Mouse (Mus musculus) embryonic facial prominence, embryonic 15.5 days (tissue): ENCODE measurements around the gene Hjurp. TPM values are rescaled to one million over a fixed set of nuclear protein-coding genes. Genes with fewer than 3 reads are reported as not detected.

Source experiments
- ATAC-seq: fragments of 200-750 bp; cut with Nextera tagmentation; 2 replicates; pipeline ENCODE4 v1.8.0; 2017; ENCODE audit warnings: low read depth, moderate TSS enrichment; ENCODE audit not compliant: insufficient number of reproducible peaks, low FRiP score, low TSS enrichment
- H3K27ac ChIP-seq: fragments of 300-500 bp; sonication (generic); replicated peaks from 2 replicates; pipeline ENCODE4 v1.5.1; 2015; ENCODE audit warnings: mild to moderate bottlenecking, inconsistent platforms
- H3K27me3 ChIP-seq: fragments of 300-500 bp; sonication (generic); 2 replicates; pipeline ENCODE4 v1.6.1; 2015; ENCODE audit warnings: inconsistent platforms
- H3K36me3 ChIP-seq: fragments of 300-500 bp; sonication (generic); 2 replicates; pipeline ENCODE4 v1.6.1; 2015; ENCODE audit warnings: mild to moderate bottlenecking, inconsistent platforms
- H3K4me1 ChIP-seq: fragments of 300-500 bp; sonication (generic); 2 replicates; pipeline ENCODE4 v1.6.1; 2015; ENCODE audit warnings: inconsistent platforms
- H3K4me2 ChIP-seq: fragments of 300-500 bp; sonication (generic); replicated peaks from 2 replicates; pipeline ENCODE4 v1.6.1; 2015; ENCODE audit warnings: mild to moderate bottlenecking, inconsistent platforms
- H3K4me3 ChIP-seq: fragments of 300-500 bp; sonication (generic); replicated peaks from 2 replicates; pipeline ENCODE4 v1.5.1; 2015; ENCODE audit warnings: mild to moderate bottlenecking, inconsistent platforms
- H3K9ac ChIP-seq: fragments of 300-500 bp; sonication (generic); 2 replicates; pipeline ENCODE4 v1.6.1; 2015; ENCODE audit warnings: inconsistent platforms
- H3K9me3 ChIP-seq: fragments of 300-500 bp; sonication (generic); replicated peaks from 2 replicates; pipeline ENCODE4 v1.6.1; 2016; ENCODE audit warnings: inconsistent platforms
- WGBS: fragments of 180-500 bp; shearing (Covaris S2); methylation state at CpG from one replicate; pipeline ENCODE4 v1.1.7; 2015; 5-methylcytosine and 5-hydroxymethylcytosine counted together
- polyA plus RNA-seq: library from polyadenylated mRNA; unstranded; fragments of >200 nt; fragmentation: Nextera tagmentation; extraction: Ambion mirVana; gene quantifications from 2 replicates; pipeline ENCODE4 v1.2.1, GENCODE M21; 2015

Hjurp gene
- polyA plus RNA-seq, 1 experiment from 2014 or later, result 161 TPM

DNA sequence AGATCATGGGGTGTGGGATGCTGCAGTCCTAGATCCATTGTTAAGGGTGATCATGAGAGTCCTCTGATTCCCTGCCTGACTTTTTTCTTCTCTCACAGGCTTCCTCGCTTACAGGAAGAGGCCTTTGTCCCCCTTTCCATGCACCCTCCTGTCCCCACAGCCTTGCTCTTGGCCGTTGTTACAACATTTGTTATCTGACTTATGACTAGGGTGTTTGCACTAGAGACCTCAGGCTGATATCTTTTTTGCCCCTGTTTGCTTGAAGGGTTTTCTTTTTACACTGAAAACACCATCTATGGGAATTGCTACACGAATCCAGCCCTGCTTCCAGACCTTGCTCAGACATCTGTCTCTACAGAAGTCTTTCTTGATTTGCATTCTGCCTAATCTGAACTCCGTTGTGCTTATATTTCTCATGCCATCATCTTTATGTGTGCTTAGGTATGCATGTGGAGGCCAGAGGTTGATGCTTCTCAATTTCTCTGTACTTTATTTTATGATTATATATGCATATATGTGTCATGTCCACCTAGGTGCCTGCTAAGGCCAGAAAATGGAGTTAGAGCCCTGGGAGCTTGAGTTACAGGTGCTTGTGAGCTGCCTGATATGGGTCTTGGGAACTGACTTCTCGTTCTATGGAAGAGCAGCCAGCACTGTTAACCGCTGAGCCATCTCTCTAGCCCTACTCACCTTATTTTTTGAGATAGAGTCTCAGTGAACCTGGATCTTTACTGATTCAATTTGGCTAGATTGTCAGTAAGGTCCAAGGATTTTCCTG, 27.8 kb upstream of the Hjurp start:
- WGBS, result 47% methylated on average over 6 of the region's 6 CpGs
- Histone ChIP-seq H3K4me1 (no peaks in the 10 kb centered on the region), H3K4me3 (no peak overlapping the region), H3K9ac (no peak overlapping the region), H3K27me3 (no peaks in the 10 kb centered on the region), H3K27ac (no peak overlapping the region), H3K36me3 (no peaks in the 10 kb centered on the region), H3K9me3 (peaks cover 69% of the 10 kb centered on the region), H3K4me2 (no peak overlapping the region)
- ATAC-seq, result no peak

DNA sequence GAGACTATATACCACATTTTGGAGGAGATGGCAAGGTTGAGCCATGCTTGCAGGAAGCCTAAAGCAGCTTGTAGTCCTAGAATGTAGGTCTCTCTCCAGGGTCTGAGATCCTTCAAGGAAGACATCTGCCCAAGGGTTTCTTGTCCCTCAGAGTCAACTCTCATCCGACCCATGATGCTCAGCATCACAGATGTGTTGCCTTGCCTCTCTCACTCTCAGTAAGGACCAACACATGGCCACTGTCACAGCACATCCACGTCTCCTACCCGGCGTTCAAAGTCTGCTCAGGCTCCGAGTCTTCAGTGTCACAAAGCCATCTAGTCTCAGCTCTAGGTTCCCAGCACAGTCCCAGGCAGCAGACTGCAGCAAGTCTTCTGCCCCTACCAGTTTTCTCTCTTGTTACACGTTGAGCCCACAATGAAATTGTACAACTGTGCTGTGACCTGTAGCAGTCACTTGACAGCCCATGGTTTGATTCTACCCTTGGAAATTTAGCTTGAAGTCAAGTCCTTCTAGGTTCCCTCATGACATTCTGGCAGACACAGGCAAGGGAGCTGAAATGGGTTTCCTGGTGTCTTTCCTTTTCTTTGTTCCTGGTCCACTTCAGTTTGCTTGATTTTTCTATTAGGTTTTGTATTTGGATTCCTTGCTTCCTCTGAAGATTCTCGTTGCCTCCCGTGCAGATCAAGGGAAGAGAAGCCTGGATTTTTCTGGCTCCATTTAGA, 27.0 kb upstream of the Hjurp start:
- H3K4me3 ChIP-seq, result no peak overlapping the region
- no peak overlapping the region for H3K9ac ChIP-seq
- no peaks in the 10 kb centered on the region for H3K36me3 ChIP-seq
- no peaks in the 10 kb centered on the region for H3K4me1 ChIP-seq
- no peak overlapping the region for H3K27ac ChIP-seq
- H3K4me2 ChIP-seq, result no peak overlapping the region
- peaks cover 74% of the 10 kb centered on the region for H3K9me3 ChIP-seq
- no peak for ATAC-seq
- H3K27me3 ChIP-seq, result no peaks in the 10 kb centered on the region
- 59% methylated on average over 8 of the region's 8 CpGs for whole genome bisulfite sequencing

DNA sequence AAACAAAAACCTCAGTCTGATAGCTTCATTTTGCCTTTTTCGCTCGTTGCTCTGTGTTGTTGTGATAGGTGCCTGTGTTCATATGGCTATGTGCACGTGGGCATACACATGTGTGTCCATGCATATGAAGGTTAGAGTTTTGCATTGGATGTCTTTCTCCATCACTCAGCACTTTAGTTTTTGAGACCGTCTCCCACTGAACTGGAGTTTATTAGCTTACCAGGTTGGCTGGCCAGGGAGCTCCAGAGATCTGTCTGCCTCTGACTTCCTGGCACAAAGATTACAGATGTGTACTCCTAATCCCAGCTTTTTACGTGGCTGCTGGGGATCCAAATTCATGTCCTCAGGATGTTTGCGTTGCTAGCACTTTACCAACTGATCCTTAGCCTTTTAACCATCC, 26.3 kb upstream of the Hjurp start:
- no peak overlapping the region for H3K4me3 ChIP-seq
- no peaks in the 10 kb centered on the region for H3K4me1 ChIP-seq
- H3K36me3 ChIP-seq, result no peaks in the 10 kb centered on the region
- H3K27ac ChIP-seq, result no peak overlapping the region
- 61% methylated on average over 6 of the region's 6 CpGs for WGBS
- ATAC-seq, result no peak
- no peaks in the 10 kb centered on the region for H3K27me3 ChIP-seq
- no peak overlapping the region for H3K4me2 ChIP-seq
- peaks cover 70% of the 10 kb centered on the region for H3K9me3 ChIP-seq
- no peak overlapping the region for H3K9ac ChIP-seq

DNA sequence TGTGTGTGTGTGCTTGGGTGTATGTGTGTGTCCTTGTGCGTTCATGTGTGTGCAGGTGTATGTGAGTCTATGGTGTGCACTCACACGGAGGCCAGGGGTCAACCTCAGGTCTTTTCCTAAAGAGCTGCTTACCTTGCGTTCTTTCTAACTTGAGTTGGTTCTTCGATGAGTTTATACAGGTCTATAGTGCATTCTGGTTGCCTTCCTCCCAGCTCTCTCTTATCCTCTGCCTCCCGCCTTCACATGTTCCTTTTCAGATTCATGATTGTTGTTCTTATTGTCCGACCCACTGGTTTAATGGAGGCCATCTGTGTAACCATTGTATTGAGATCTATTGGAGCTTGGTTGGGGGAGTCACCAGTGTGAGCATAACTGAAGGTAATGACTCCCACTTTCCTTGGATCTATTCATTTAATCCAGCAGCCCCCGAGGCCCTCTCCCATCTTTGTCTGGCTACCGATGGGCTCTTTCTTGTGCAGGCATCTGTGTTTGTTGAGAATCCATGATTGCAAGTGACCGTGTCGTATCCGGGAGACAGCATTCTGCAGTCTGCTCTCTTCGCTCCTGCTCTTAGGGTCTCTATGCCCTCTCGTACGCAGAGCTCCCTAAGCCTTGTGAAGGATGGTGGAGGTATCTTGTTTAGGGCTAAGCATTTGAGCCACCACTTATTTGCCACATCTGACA, 24.8 kb upstream of the Hjurp start:
- Histone ChIP-seq H3K4me2 (no peak overlapping the region), H3K36me3 (no peaks in the 10 kb centered on the region), H3K4me1 (no peaks in the 10 kb centered on the region), H3K27me3 (no peaks in the 10 kb centered on the region), H3K9me3 (peaks cover 71% of the 10 kb centered on the region), H3K4me3 (no peak overlapping the region), H3K9ac (no peak overlapping the region), H3K27ac (no peak overlapping the region)
- WGBS, result 64% methylated on average over 14 of the region's 14 CpGs
- ATAC-seq, result no peak; the same call in 1 of the 2 replicates

DNA sequence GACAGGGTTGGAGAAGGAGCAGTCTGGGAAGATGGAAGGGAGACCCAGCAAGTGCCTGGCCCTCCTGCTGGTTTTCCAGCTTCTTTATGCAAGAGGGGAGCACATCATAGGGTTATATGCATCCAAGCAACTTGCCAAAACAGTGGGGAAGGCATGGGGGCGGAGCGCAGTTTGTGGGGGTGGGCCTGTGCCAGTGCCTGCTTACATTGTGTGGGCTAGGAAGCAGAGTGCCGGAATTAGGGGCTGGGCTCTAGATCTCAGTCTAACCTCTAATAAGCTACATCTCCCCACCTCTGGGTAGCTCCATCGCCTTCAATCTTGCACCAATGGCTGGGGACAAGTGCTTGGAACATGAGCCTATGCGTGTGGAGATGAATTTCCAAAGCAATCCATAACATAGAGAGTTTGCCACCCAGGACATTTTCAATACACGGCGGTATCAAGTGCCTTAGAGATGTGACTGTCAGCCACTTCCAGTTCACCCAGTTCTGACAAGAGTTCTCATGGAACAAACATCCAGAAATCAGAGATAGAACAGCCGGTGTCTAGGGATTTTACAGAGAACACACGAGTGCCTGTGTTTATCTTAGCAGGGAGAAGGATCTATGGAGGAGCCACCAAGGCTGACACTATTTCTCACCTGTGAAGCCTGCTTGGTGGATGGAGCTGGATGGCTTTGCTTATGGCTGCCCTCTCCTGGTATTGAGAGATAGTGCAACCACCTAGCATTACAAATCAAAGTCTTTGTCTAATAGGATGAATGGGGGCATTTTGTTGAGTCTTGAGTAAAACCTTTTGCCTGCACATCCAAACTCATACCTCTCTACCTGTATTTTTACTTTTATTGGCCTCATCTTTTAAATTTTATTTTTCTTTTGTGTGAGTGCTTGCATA, 23.9 kb upstream of the Hjurp start:
- no peak overlapping the region for H3K9ac ChIP-seq
- H3K27ac ChIP-seq, result no peak overlapping the region
- WGBS, result 66% methylated on average over 9 of the region's 9 CpGs
- H3K4me2 ChIP-seq, result no peak overlapping the region
- H3K36me3 ChIP-seq, result no peaks in the 10 kb centered on the region
- H3K27me3 ChIP-seq, result no peaks in the 10 kb centered on the region
- peaks cover 63% of the 10 kb centered on the region for H3K9me3 ChIP-seq
- no peak overlapping the region for H3K4me3 ChIP-seq
- H3K4me1 ChIP-seq, result no peaks in the 10 kb centered on the region
- peak; percentile 1; the same call in 1 of the 2 replicates for ATAC-seq

DNA sequence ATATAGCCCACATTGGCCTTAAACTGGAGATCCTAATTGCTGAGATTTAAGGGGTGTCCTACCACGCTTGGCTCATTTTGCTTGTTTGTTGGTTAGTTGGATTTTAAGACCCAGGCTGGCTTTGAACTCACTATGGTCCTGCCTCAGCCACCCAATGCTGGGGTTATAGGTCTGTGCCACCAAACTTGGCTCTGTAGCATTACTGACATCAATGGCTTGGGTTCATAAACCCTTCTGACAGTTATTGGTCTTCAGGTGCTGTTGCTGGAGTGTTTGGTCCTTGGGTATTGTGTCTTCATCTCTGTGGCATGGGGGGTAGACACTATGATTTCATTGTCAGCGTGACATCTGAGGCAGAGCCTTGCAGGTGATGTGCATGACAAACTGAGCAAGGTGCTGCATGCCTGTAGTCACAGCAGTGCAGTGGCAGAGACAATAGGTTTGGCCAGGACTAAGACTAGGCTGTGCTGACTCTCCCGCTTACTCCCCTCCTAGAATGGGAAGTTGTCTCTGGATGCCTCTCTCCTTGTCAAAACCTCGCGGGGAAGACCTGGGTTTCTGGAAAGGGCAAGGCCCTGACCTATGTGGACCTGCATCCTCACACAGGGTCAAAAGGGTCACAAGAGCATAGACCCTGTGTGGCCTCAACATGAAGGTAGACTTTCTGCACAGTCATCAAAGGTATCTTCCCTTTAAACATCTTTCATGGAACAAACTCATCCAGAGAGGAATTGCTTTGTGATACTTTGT, 23.0 kb upstream of the Hjurp start:
- H3K4me1 ChIP-seq, result no peaks in the 10 kb centered on the region
- ATAC-seq, result peak; percentile 20; the same call in 1 of the 2 replicates
- H3K9ac ChIP-seq, result no peak overlapping the region

DNA sequence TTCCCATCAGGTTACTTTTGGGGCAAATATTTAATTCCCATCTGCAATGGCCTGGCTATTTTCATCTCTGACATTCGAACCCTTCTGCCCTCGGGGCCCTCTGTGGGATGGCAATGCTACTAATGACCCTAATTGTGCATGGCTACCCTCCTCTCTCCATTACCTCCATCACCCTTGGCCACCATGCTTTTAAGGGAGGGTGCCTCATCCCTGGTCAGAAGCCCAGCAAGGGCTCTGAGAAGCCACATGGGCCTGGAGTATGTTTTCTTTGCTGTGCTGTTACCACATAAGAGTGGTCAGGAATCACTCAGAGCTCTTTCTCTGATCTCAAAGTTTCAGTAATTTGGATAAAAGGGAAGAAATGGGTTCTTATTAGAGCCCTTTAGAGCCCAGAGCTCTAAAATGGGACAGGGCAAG, 22.1 kb upstream of the Hjurp start:
- Histone ChIP-seq H3K36me3 (no peaks in the 10 kb centered on the region), H3K9ac (no peak overlapping the region), H3K27me3 (no peaks in the 10 kb centered on the region), H3K27ac (no peak overlapping the region), H3K4me3 (no peak overlapping the region), H3K4me2 (no peak overlapping the region), H3K9me3 (peaks cover 62% of the 10 kb centered on the region), H3K4me1 (no peaks in the 10 kb centered on the region)
- ATAC-seq, result no peak
- WGBS, result 75% methylated on average over 2 of the region's 2 CpGs

More for the DNA sequence above, 23.0 kb upstream of the Hjurp start:
- Histone ChIP-seq H3K4me2 (no peak overlapping the region), H3K27ac (no peak overlapping the region), H3K4me3 (no peak overlapping the region), H3K36me3 (no peaks in the 10 kb centered on the region), H3K9me3 (peaks cover 61% of the 10 kb centered on the region), H3K27me3 (no peaks in the 10 kb centered on the region)
- WGBS, result 35% methylated on average over 5 of the region's 5 CpGs

DNA sequence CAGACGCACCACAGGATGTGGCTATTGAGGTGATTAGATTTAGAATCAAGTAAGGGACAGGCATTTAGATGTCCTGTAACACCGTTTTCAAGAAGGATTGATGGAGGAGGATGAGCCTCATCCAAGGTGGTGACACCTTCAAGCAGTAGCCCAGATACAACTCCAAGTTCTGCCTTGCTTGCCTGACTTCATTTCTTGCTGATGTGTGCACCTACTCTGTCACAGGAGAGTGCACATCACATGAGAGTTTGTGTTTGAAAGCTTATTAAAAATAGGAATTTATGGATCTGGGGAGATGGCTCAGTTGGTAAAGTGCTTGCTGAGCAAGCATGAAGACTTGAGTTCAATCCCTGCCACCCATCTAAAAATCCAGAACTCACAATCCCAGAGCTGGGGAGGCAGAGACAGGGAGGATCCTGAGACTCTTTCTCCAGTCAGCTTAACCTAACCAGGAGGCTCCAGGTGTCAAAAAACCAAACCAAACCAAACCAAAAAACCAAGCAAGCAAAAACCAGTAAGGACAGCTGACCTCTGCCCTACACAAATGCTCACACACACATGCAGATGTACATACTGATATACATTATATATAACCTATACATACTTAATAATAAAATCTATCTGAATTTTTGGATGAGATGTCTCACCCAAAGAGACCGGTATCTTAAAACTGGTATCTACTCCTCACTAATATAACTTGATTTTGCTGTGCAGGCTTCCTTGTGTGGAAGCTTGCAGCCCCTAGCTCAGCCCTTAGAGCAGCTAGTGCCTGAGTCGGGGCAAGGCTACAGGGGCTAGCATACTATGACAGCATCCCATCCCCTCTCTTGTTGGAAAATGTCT, 21.5 kb upstream of the Hjurp start:
- no peak overlapping the region for H3K27ac ChIP-seq
- no peak overlapping the region for H3K4me2 ChIP-seq
- WGBS, result 61% methylated on average over 4 of the region's 4 CpGs
- H3K36me3 ChIP-seq, result no peaks in the 10 kb centered on the region
- no peak for ATAC-seq
- no peak overlapping the region for H3K4me3 ChIP-seq
- no peak overlapping the region for H3K9ac ChIP-seq
- H3K4me1 ChIP-seq, result no peaks in the 10 kb centered on the region
- H3K9me3 ChIP-seq, result peaks cover 60% of the 10 kb centered on the region
- H3K27me3 ChIP-seq, result no peaks in the 10 kb centered on the region

DNA sequence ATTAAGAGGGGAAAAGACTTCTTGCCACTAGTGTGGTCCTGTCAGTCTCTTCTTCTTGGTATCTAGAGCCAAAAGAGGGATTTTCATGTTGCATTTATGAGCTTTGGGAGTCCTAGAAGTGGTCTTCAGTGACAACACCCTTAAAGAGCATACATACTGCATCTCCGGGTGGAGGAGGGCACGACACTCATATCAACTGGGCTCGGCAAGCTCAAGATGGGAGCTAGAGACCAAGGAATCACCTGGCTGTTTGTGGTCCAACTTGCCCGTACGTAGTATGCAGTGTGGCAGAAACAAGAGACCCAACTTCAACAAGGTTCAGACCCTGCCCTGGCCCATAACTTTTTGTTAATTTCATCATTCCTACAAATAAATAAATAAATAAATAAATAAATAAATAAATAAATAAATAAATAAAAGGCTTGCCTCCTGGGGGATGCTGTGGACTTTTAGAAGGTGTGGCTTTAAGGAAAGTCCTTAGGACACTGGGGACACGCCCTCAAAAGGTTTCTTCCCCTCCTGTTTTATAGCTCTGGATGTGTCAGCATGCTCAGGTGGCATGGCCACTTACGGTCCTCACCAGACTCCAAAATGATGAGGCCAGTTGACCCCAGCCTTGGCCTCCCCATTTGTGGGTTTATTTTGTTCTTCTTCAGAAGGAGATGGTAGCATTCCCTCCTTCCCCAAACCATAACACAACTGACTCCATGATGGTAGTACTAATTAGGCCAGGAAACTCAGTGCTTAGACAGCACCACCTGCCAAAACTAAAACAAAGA, 20.2 kb upstream of the Hjurp start:
- Histone ChIP-seq H3K36me3 (no peaks in the 10 kb centered on the region), H3K9me3 (peaks cover 51% of the 10 kb centered on the region), H3K4me3 (no peak overlapping the region), H3K27me3 (no peaks in the 10 kb centered on the region), H3K27ac (no peak overlapping the region), H3K4me1 (no peaks in the 10 kb centered on the region), H3K9ac (no peak overlapping the region), H3K4me2 (no peak overlapping the region)
- ATAC-seq, result no peak
- WGBS, result 66% methylated on average over 7 of the region's 7 CpGs
